Mouse (Mus musculus): Measurements from ENCODE around the gene Cpeb2.

The Cpeb2 gene

DNA sequence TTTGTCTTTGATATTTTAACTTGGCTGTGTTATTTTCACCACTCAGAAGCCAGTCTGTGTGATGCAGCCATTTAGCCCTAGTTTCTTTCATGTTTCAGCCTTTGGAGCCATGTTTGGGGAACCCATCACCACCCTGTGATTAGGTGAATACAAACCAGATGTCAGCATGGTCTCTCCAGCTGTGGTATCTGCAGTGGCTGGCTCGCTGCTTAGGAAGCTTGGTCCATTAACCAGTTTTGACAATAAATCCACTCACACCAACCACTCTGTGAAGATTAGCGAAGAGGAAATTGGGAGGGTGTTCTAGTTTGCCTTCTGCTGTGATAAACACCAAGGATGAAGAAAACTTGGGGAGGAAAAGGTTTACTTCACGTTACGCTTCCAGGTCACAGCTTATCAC, 92.6 kb downstream of the Cpeb2 start:
- DNase-seq (ENCODE audit: low spot score): no peak

DNA sequence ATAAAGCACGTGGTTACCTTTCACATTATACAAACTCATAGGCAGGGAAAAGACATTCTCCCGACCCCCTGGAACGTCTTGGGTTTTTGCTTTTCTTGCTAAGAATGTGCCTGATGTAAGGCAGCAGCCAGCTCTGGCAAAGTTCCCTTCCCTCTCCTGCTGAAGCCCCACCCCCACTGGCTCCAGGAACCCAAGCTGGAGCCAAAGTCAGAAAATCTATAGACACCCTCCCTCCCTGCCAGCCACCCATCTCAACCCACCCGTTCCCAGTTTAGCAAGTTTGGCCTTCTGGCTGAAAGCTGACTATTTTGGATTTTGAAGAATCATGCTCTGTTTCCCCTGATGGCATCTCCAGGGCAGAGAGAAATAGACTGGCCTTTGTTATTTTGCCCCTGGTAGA, 95.6 kb downstream of the Cpeb2 start:
- DNase-seq (ENCODE audit: low spot score): no peak

DNA sequence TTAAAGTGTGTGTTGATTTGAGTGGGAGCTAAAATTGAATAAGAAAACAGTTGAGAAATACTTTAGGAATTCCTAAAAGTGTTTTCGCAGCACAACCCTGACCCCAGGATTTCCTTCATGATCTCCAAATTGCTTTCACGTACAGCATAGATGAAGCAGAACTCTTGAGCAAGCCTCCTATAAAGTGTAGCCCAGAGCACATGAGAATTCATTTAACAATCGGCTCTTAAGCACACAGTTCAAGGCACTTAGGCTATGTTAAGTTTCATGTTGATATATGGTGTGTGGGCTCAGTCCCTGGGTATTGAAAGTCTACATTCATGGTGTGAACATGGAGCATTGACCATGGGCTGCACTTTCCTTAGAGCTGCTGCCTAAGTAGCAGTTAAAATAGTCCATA, 97.3 kb downstream of the Cpeb2 start:
- no peak for DNase-seq (ENCODE audit: low spot score)

DNA sequence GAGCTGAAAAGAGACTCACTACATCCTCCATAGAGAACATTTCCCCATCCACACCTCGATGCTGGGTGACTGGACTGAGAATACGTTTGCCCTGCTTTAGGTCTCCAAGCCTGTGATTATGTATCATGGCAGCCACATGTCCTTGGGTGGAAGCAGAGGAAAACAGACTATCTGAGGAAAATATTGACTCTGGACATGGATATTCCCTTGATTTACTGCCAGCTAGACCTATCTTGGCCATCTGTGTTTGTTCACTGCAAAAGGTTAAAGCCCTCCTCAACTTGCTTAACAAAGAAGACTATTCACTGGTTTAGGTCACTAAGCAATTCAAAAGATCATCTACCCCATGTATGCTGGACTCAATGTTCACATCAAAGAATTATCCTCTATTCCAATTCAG, 101.5 kb downstream of the Cpeb2 start:
- DNase-seq (ENCODE audit: low spot score): no peak

DNA sequence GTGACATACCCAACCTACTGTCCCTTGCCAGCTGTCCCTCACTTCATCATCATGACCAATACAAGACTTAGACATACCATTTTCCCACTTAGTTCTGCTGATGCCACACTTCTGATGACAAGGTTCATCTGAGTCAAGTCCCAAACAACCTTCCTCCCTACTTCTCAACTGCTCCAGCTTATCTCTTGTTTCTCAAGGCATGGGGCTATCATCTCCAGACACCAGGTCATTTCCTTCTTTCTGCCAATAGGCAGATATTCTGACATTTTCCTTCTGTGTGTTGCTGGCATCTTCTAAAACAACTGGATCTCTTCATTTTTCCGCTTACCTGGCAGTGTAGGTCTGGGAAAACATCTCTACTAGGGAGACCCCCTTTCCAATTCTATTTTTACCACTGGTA, 104.2 kb downstream of the Cpeb2 start:
- no peak for DNase-seq (ENCODE audit: low spot score)

DNA sequence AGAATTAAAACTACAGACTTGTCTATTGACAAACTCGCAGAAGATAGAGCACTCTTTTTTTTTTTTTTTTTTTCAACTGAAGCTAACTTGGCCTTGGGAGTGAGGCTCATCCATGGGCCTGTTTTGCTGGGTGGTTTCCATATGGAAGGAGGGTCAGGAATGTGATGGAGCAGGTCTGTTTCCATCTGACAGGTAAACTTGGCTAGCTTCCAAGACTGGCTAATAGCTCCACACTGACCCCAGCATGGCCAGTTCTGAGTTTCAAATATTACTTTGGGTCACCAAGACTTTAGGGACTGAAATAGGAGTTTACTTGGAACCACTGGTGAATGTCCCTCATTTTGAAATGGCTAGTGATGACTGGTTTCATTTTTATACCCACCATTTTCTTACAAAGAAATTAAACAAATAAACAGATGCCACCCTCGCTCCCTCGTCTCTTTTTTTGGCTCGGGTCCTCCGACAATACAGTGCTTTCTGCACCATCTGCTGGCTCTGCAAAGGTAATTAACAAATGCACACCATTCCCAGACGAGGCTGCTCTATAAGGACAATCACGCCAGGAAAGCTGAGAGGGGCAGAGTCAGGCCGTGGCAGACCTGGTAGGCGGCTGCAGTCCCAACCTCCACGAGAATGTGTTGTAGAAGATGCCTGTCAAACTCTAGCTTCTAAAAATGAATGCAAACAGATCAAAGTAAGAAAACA, 106.0 kb downstream of the Cpeb2 start:
- no peak for DNase-seq (ENCODE audit: low spot score)

Data from yolk sac, embryonic 10.5 days (tissue).